Mouse (Mus musculus): ENCODE data around the gene Atg4b. TPM values are rescaled to one million over a fixed set of nuclear protein-coding genes. Genes with fewer than 3 reads are reported as not detected.

Atg4b gene
- 89.3 and 91.7 TPM in 2 replicates for polyA plus RNA-seq (2014; fragmentation: Nextera tagmentation; extraction: Ambion mirVana)

- no peak within 1 kb of the TSS for H3K4me3 ChIP-seq (replicated peaks; ENCODE audit: low read length)
- no peak within 1 kb of the TSS for H3K4me2 ChIP-seq (replicated peaks)
- H3K27me3 ChIP-seq (ENCODE audit: control insufficient read depth, insufficient read depth, low read length) = no peaks in the 10 kb centered on the region
- H3K4me1 ChIP-seq (replicated peaks; ENCODE audit: control insufficient read depth, insufficient read depth, low read length) = peaks cover 14% of the 10 kb centered on the region
- peaks cover 36% of the 10 kb centered on the region for H3K36me3 ChIP-seq (replicated peaks; ENCODE audit: control insufficient read depth, insufficient read depth)
- 77% methylated on average over 6 of the region's 6 CpGs for WGBS
- no peak within 1 kb of the TSS for H3K9ac ChIP-seq
- DNase-seq (ENCODE audit: low spot score) = no peak
- ATAC-seq (ENCODE audit: low FRiP score) = no peak
- H3K9me3 ChIP-seq (ENCODE audit: control insufficient read depth, low read length) = no peaks in the 10 kb centered on the region
- no peak within 1 kb of the TSS for H3K27ac ChIP-seq
These were observed at the start of gene Atg4b for GRCm38 (mm10) chr1:93751290-93751689. Gene Atg4b (plus strand): TSS chr1:93751500.

GRCm38 (mm10) chr1:93702106-93702505 lies 49.2 kb upstream of the Atg4b start:
- 94% methylated on average over 1 of the region's 1 CpGs for WGBS
- Histone ChIP-seq H3K4me3 (replicated peaks; ENCODE audit: low read length) (no peak overlapping the region), H3K27me3 (ENCODE audit: control insufficient read depth, insufficient read depth, low read length) (no peaks in the 10 kb centered on the region), H3K9me3 (ENCODE audit: control insufficient read depth, low read length) (no peaks in the 10 kb centered on the region), H3K4me1 (replicated peaks; ENCODE audit: control insufficient read depth, insufficient read depth, low read length) (no peaks in the 10 kb centered on the region), H3K36me3 (replicated peaks; ENCODE audit: control insufficient read depth, insufficient read depth) (peaks cover 25% of the 10 kb centered on the region), H3K4me2 (replicated peaks) (no peak overlapping the region), H3K9ac (no peak overlapping the region), H3K27ac (no peak overlapping the region)
- DNase-seq (ENCODE audit: low spot score) (no peak), ATAC-seq (ENCODE audit: low FRiP score) (no peak)

DNA sequence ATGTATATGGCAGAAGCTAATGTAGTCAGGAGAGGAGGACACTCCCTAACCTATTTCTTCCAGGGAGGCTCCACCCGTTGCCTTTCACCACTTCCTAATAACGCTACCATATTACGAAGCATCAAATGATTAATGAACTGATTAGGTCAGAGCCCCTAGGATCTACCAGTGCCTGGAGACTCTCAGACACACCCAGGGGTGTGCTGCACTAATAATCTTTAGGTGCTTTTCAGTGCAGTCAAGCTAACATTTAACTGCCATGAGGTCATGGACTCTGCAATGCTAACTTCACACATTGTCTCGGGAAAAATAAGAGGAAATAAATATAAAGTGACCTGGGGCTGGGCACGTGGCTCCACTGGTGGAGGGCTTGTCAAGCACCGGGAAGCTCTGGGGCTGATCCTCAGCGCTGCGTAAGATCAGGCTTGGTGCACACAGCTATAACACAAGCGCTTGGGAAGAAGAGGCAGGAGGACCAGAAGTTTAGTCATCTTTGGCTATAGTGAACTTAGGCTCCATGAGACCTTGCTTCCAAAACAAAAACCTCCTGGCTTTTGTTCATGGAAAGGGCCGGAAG lies 47.7 kb upstream of the Atg4b start:
- Histone ChIP-seq H3K4me3 (replicated peaks; ENCODE audit: low read length) (no peak overlapping the region), H3K27ac (no peak overlapping the region), H3K27me3 (ENCODE audit: control insufficient read depth, insufficient read depth, low read length) (no peaks in the 10 kb centered on the region), H3K4me1 (replicated peaks; ENCODE audit: control insufficient read depth, insufficient read depth, low read length) (no peaks in the 10 kb centered on the region), H3K4me2 (replicated peaks) (no peak overlapping the region), H3K36me3 (replicated peaks; ENCODE audit: control insufficient read depth, insufficient read depth) (peaks cover 25% of the 10 kb centered on the region), H3K9me3 (ENCODE audit: control insufficient read depth, low read length) (no peaks in the 10 kb centered on the region), H3K9ac (no peak overlapping the region)
- DNase-seq (ENCODE audit: low spot score) (no peak), ATAC-seq (ENCODE audit: low FRiP score) (no peak)
- 91% methylated on average over 10 of the region's 10 CpGs for WGBS

GRCm38 (mm10) chr1:93704341-93704740 lies 47.0 kb upstream of the Atg4b start:
- 84% methylated on average over 9 of the region's 9 CpGs for WGBS
- H3K27me3 ChIP-seq (ENCODE audit: control insufficient read depth, insufficient read depth, low read length) = no peaks in the 10 kb centered on the region
- no peaks in the 10 kb centered on the region for H3K4me1 ChIP-seq (replicated peaks; ENCODE audit: control insufficient read depth, insufficient read depth, low read length)
- no peaks in the 10 kb centered on the region for H3K9me3 ChIP-seq (ENCODE audit: control insufficient read depth, low read length)
- H3K36me3 ChIP-seq (replicated peaks; ENCODE audit: control insufficient read depth, insufficient read depth) = peaks cover 25% of the 10 kb centered on the region
- no peak overlapping the region for H3K4me3 ChIP-seq (replicated peaks; ENCODE audit: low read length)
- no peak overlapping the region for H3K9ac ChIP-seq
- H3K27ac ChIP-seq = no peak overlapping the region
- H3K4me2 ChIP-seq (replicated peaks) = no peak overlapping the region
- DNase-seq (ENCODE audit: low spot score) (no peak), ATAC-seq (ENCODE audit: low FRiP score) (no peak)

GRCm38 (mm10) chr1:93705389-93705788 lies 45.9 kb upstream of the Atg4b start:
- Histone ChIP-seq H3K27ac (no peak overlapping the region), H3K9me3 (ENCODE audit: control insufficient read depth, low read length) (no peaks in the 10 kb centered on the region), H3K4me3 (replicated peaks; ENCODE audit: low read length) (no peak overlapping the region), H3K4me1 (replicated peaks; ENCODE audit: control insufficient read depth, insufficient read depth, low read length) (no peaks in the 10 kb centered on the region), H3K9ac (no peak overlapping the region), H3K27me3 (ENCODE audit: control insufficient read depth, insufficient read depth, low read length) (no peaks in the 10 kb centered on the region), H3K36me3 (replicated peaks; ENCODE audit: control insufficient read depth, insufficient read depth) (peaks cover 25% of the 10 kb centered on the region), H3K4me2 (replicated peaks) (no peak overlapping the region)
- no peak for DNase-seq (ENCODE audit: low spot score)
- 70% methylated on average over 3 of the region's 3 CpGs for WGBS
- ATAC-seq (ENCODE audit: low FRiP score) = no peak; the same call in 1 of the 2 replicates

DNA sequence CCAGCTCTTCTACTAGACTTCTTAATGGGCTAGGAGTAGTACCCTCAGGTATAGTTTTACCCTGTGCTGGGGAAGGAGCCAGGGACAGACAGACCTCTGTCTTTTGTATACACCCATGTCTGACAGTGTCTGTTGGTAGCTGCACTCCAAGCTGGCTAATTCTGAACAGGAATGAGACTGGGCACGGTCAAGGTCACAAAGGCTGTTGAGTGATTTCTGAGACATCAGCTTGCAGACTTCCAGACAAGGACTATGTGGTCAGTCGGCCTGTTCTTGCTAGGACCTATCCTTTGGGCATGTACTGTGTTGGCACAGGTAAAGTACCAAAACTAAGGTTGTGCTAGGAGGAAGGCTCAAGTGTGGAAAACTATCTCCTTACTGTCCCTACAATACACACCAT lies 35.1 kb upstream of the Atg4b start:
- DNase-seq (ENCODE audit: low spot score) = no peak
- Histone ChIP-seq H3K4me1 (replicated peaks; ENCODE audit: control insufficient read depth, insufficient read depth, low read length) (no peaks in the 10 kb centered on the region), H3K4me3 (replicated peaks; ENCODE audit: low read length) (no peak overlapping the region), H3K9ac (no peak overlapping the region), H3K9me3 (ENCODE audit: control insufficient read depth, low read length) (no peaks in the 10 kb centered on the region), H3K27ac (no peak overlapping the region), H3K27me3 (ENCODE audit: control insufficient read depth, insufficient read depth, low read length) (no peaks in the 10 kb centered on the region), H3K36me3 (replicated peaks; ENCODE audit: control insufficient read depth, insufficient read depth) (peaks cover 40% of the 10 kb centered on the region), H3K4me2 (replicated peaks) (no peak overlapping the region)
- 98% methylated on average over 2 of the region's 2 CpGs for WGBS
- no peak for ATAC-seq (ENCODE audit: low FRiP score)

- no peak overlapping the region for H3K9ac ChIP-seq
- H3K4me2 ChIP-seq (replicated peaks) = no peak overlapping the region
- ATAC-seq (ENCODE audit: low FRiP score) (no peak), DNase-seq (ENCODE audit: low spot score) (no peak)
- no peaks in the 10 kb centered on the region for H3K27me3 ChIP-seq (ENCODE audit: control insufficient read depth, insufficient read depth, low read length)
- no peak overlapping the region for H3K4me3 ChIP-seq (replicated peaks; ENCODE audit: low read length)
- no peak overlapping the region for H3K27ac ChIP-seq
- no peaks in the 10 kb centered on the region for H3K4me1 ChIP-seq (replicated peaks; ENCODE audit: control insufficient read depth, insufficient read depth, low read length)
- no peaks in the 10 kb centered on the region for H3K9me3 ChIP-seq (ENCODE audit: control insufficient read depth, low read length)
- peaks cover 11% of the 10 kb centered on the region for H3K36me3 ChIP-seq (replicated peaks; ENCODE audit: control insufficient read depth, insufficient read depth)
- 68% methylated on average over 7 of the region's 7 CpGs for WGBS
These were observed 29.7 kb upstream of the Atg4b start for GRCm38 (mm10) chr1:93721557-93721956.

GRCm38 (mm10) chr1:93724623-93725022 lies 26.7 kb upstream of the Atg4b start:
- 84% methylated on average over 3 of the region's 3 CpGs for WGBS
- no peak overlapping the region for H3K27ac ChIP-seq
- H3K4me1 ChIP-seq (replicated peaks; ENCODE audit: control insufficient read depth, insufficient read depth, low read length) = no peaks in the 10 kb centered on the region
- H3K36me3 ChIP-seq (replicated peaks; ENCODE audit: control insufficient read depth, insufficient read depth) = 0 out of 2 replicates have a peak, but pooled peaks cover 9% of the 10 kb centered on the region
- H3K4me3 ChIP-seq (replicated peaks; ENCODE audit: low read length) = no peak overlapping the region
- ATAC-seq (ENCODE audit: low FRiP score) = no peak
- no peaks in the 10 kb centered on the region for H3K9me3 ChIP-seq (ENCODE audit: control insufficient read depth, low read length)
- no peak overlapping the region for H3K9ac ChIP-seq
- no peak overlapping the region for H3K4me2 ChIP-seq (replicated peaks)
- no peak for DNase-seq (ENCODE audit: low spot score)
- H3K27me3 ChIP-seq (ENCODE audit: control insufficient read depth, insufficient read depth, low read length) = no peaks in the 10 kb centered on the region

DNA sequence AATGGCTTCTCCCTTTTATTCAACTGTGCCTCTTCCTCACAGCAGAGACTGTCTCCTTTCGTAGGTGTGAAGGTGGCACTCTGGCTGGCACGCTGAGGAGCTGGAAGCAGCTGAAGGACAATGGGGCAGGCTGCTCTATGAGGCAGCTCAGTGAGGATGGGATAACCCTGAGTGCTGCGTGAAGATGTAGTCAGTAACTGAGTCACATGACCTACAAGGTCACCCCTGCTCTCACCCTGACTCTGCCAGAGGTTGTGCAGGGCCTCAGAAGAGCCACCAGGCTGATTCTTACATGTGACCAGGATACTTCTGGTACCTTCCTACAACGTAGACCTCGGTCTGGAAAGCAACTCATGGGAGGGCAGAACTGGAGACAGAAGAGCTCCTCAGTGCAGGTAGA lies 25.6 kb upstream of the Atg4b start:
- Histone ChIP-seq H3K4me1 (replicated peaks; ENCODE audit: control insufficient read depth, insufficient read depth, low read length) (no peaks in the 10 kb centered on the region), H3K9me3 (ENCODE audit: control insufficient read depth, low read length) (no peaks in the 10 kb centered on the region), H3K9ac (no peak overlapping the region), H3K4me3 (replicated peaks; ENCODE audit: low read length) (no peak overlapping the region), H3K27me3 (ENCODE audit: control insufficient read depth, insufficient read depth, low read length) (no peaks in the 10 kb centered on the region), H3K36me3 (replicated peaks; ENCODE audit: control insufficient read depth, insufficient read depth) (0 out of 2 replicates have a peak, but pooled peaks cover 9% of the 10 kb centered on the region), H3K4me2 (replicated peaks) (no peak overlapping the region), H3K27ac (no peak overlapping the region)
- DNase-seq (ENCODE audit: low spot score) (no peak), ATAC-seq (ENCODE audit: low FRiP score) (no peak)
- WGBS = 94% methylated on average over 5 of the region's 5 CpGs

GRCm38 (mm10) chr1:93726116-93726515 lies 25.2 kb upstream of the Atg4b start:
- no peak overlapping the region for H3K9ac ChIP-seq
- WGBS = 82% methylated on average over 3 of the region's 3 CpGs
- no peaks in the 10 kb centered on the region for H3K27me3 ChIP-seq (ENCODE audit: control insufficient read depth, insufficient read depth, low read length)
- H3K9me3 ChIP-seq (ENCODE audit: control insufficient read depth, low read length) = no peaks in the 10 kb centered on the region
- no peaks in the 10 kb centered on the region for H3K4me1 ChIP-seq (replicated peaks; ENCODE audit: control insufficient read depth, insufficient read depth, low read length)
- H3K27ac ChIP-seq = no peak overlapping the region
- ATAC-seq (ENCODE audit: low FRiP score) (no peak), DNase-seq (ENCODE audit: low spot score) (no peak)
- no peak overlapping the region for H3K4me2 ChIP-seq (replicated peaks)
- no peak overlapping the region for H3K4me3 ChIP-seq (replicated peaks; ENCODE audit: low read length)
- H3K36me3 ChIP-seq (replicated peaks; ENCODE audit: control insufficient read depth, insufficient read depth) = 0 out of 2 replicates have a peak, but pooled peaks cover 9% of the 10 kb centered on the region

Measured in hindbrain, embryonic 14.5 days (tissue).